Mouse (Mus musculus) MEL (cell line): ENCODE data around the gene C1qc. TPM values are rescaled to one million over a fixed set of nuclear protein-coding genes. Genes with fewer than 3 reads are reported as not detected.

ENCODE experiments used
- DNase-seq: peaks from one replicate; pipeline ENCODE4 v3.0.0; 2011; ENCODE audit warnings: low read depth, low spot score
- H3K27ac ChIP-seq: 2 replicates; pipeline ENCODE4 v1.5.1; 2012; ENCODE audit warnings: low read depth, mild to moderate bottlenecking, control low read depth, low read length, moderate library complexity; ENCODE audit not compliant: control insufficient read depth
- H3K27me3 ChIP-seq, 2 experiments: fragments of 150-350 bp in 1 of 2; sonication (generic) in 1 of 2; 2 replicates each; pipeline ENCODE4 v1.6.1; 2012; ENCODE audit warnings: low read length in 2 of 2, mild to moderate bottlenecking in 2 of 2, improper control_type of control experiment in 1 of 2, moderate library complexity in 1 of 2; ENCODE audit not compliant: insufficient read depth in 2 of 2, control insufficient read depth in 1 of 2
- H3K36me3 ChIP-seq, 2 experiments: 2 replicates each; pipeline ENCODE4 v1.6.1; 2012 to 2014; ENCODE audit warnings: low read length in 2 of 2, improper control_type of control experiment in 1 of 2, inconsistent platforms in 1 of 2, mild to moderate bottlenecking in 1 of 2; ENCODE audit not compliant: insufficient read depth in 2 of 2, control insufficient read depth in 1 of 2
- H3K4me1 ChIP-seq, 2 experiments: fragments of 150-350 bp in 1 of 2; sonication (generic) in 1 of 2; 2 replicates each; pipeline ENCODE4 v1.6.1; 2012; ENCODE audit warnings: low read length in 2 of 2, improper control_type of control experiment in 1 of 2, mild to moderate bottlenecking in 1 of 2; ENCODE audit not compliant: insufficient read depth in 2 of 2, control insufficient read depth in 1 of 2
- H3K4me3 ChIP-seq, 2 experiments: fragments of 150-350 bp in 1 of 2; sonication (generic) in 1 of 2; 2 replicates each; pipeline ENCODE4 v1.5.1; 2012; ENCODE audit warnings: low read depth in 2 of 2, low read length in 2 of 2, mild to moderate bottlenecking in 2 of 2, moderate library complexity in 2 of 2, control low read depth in 1 of 2, improper control_type of control experiment in 1 of 2; ENCODE audit not compliant: control insufficient read depth in 1 of 2, insufficient read depth in 1 of 2
- H3K79me2 ChIP-seq: 2 replicates; pipeline ENCODE4 v1.6.1; 2012; ENCODE audit warnings: mild to moderate bottlenecking, low read length, moderate library complexity; ENCODE audit not compliant: control insufficient read depth, poor library complexity, insufficient read depth
- H3K9ac ChIP-seq: 2 replicates; pipeline ENCODE4 v1.6.1; 2012; ENCODE audit warnings: low read depth, mild to moderate bottlenecking, control low read depth, low read length, moderate library complexity; ENCODE audit not compliant: control insufficient read depth, poor library complexity, severe bottlenecking
- H3K9me3 ChIP-seq: fragments of 150-350 bp; sonication (generic); replicated peaks from 2 replicates; pipeline ENCODE4 v1.6.1; 2012; ENCODE audit warnings: mild to moderate bottlenecking, low read length, improper control_type of control experiment, moderate library complexity; ENCODE audit not compliant: insufficient read depth
- BHLHE40 ChIP-seq: IDR thresholded peaks from 2 replicates; pipeline ENCODE4 v1.6.1; 2012; ENCODE audit warnings: low read depth, mild to moderate bottlenecking, inconsistent platforms, low read length, improper control_type of control experiment, borderline replicate concordance
- CHD1 ChIP-seq: IDR thresholded peaks from 2 replicates; pipeline ENCODE4 v1.6.1; 2012; ENCODE audit warnings: low read depth, mild to moderate bottlenecking, inconsistent platforms, low read length, improper control_type of control experiment
- CTCF ChIP-seq, 3 experiments: IDR thresholded peaks in 2 of 3; conservative IDR thresholded peaks in 1 of 3; 2 replicates each; pipeline ENCODE4 v1.5.1; 2011 to 2012; ENCODE audit warnings: low read length in 3 of 3, low read depth in 2 of 3, mild to moderate bottlenecking in 2 of 3, improper control_type of control experiment in 1 of 3, inconsistent platforms in 1 of 3, mixed read lengths in 1 of 3, moderate library complexity in 1 of 3; ENCODE audit not compliant: control insufficient read depth in 1 of 3, insufficient read depth in 1 of 3, poor library complexity in 1 of 3, severe bottlenecking in 1 of 3
- GATA1 ChIP-seq: IDR thresholded peaks from 2 replicates; pipeline ENCODE4 v1.6.1; 2011; ENCODE audit warnings: low read depth, low read length, improper control_type of control experiment
- JUND ChIP-seq: IDR thresholded peaks from 2 replicates; pipeline ENCODE4 v1.6.1; 2011; ENCODE audit warnings: low read depth, mild to moderate bottlenecking, improper control_type of control experiment, low read length
- MAFK ChIP-seq: IDR thresholded peaks from 2 replicates; pipeline ENCODE4 v1.6.1; 2011; ENCODE audit warnings: low read depth, mild to moderate bottlenecking, low read length, improper control_type of control experiment, borderline replicate concordance
- MAX ChIP-seq: IDR thresholded peaks from 2 replicates; pipeline ENCODE4 v1.6.1; 2011; ENCODE audit warnings: low read length, improper control_type of control experiment
- MEF2A ChIP-seq: IDR thresholded peaks from 2 replicates; pipeline ENCODE4 v1.6.1; 2014; ENCODE audit warnings: low read depth, mild to moderate bottlenecking, inconsistent platforms, low read length, improper control_type of control experiment; ENCODE audit not compliant: poor library complexity, insufficient replicate concordance, severe bottlenecking; ENCODE audit errors: extremely low read depth
- MXI1 ChIP-seq: IDR thresholded peaks from 2 replicates; pipeline ENCODE4 v1.6.1; 2011; ENCODE audit warnings: mild to moderate bottlenecking, low read depth, low read length, improper control_type of control experiment
- MYB ChIP-seq: IDR thresholded peaks from 2 replicates; pipeline ENCODE4 v1.6.1; 2011; ENCODE audit warnings: mild to moderate bottlenecking, low read depth, low read length, improper control_type of control experiment
- POLR2AphosphoS5 ChIP-seq: IDR thresholded peaks from 2 replicates; pipeline ENCODE4 v1.6.1; 2012; ENCODE audit warnings: low read depth, borderline replicate concordance, mild to moderate bottlenecking, inconsistent platforms, low read length, moderate library complexity, mixed read lengths
- RAD21 ChIP-seq: IDR thresholded peaks from 2 replicates; pipeline ENCODE4 v1.6.1; 2011; ENCODE audit warnings: mild to moderate bottlenecking, low read depth, low read length, improper control_type of control experiment
- TBP ChIP-seq: IDR thresholded peaks from 2 replicates; pipeline ENCODE4 v1.8.0; 2011; ENCODE audit warnings: low read depth, low read length, improper control_type of control experiment
- TCF12 ChIP-seq: IDR thresholded peaks from 2 replicates; pipeline ENCODE4 v1.6.1; 2014; ENCODE audit warnings: low read depth, mild to moderate bottlenecking, inconsistent platforms, low read length, improper control_type of control experiment, moderate library complexity
- UBTF ChIP-seq: IDR thresholded peaks from 2 replicates; pipeline ENCODE4 v1.6.1; 2012; ENCODE audit warnings: low read depth, mild to moderate bottlenecking, inconsistent platforms, low read length, improper control_type of control experiment, moderate library complexity, borderline replicate concordance; ENCODE audit not compliant: insufficient read depth
- USF1 ChIP-seq: IDR thresholded peaks from 2 replicates; pipeline ENCODE4 v1.6.1; 2014; ENCODE audit warnings: low read depth, mild to moderate bottlenecking, inconsistent platforms, low read length, improper control_type of control experiment, moderate library complexity
- USF2 ChIP-seq, 2 experiments: IDR thresholded peaks; 2 replicates each; pipeline ENCODE4 v1.6.1; 2011 to 2012; ENCODE audit warnings: improper control_type of control experiment in 2 of 2, low read length in 2 of 2, borderline replicate concordance in 1 of 2, inconsistent platforms in 1 of 2, low read depth in 1 of 2, mild to moderate bottlenecking in 1 of 2; ENCODE audit not compliant: insufficient read depth in 1 of 2
- ZKSCAN1 ChIP-seq: IDR thresholded peaks from 2 replicates; pipeline ENCODE4 v1.6.1; 2012; ENCODE audit warnings: low read depth, mild to moderate bottlenecking, inconsistent platforms, low read length, improper control_type of control experiment, moderate library complexity
- ZMIZ1 ChIP-seq: IDR thresholded peaks from 2 replicates; pipeline ENCODE4 v1.6.1; 2012; ENCODE audit warnings: low read depth, mild to moderate bottlenecking, inconsistent platforms, low read length, improper control_type of control experiment, moderate library complexity
- ZNF384 ChIP-seq: IDR thresholded peaks from 2 replicates; pipeline ENCODE4 v1.6.1; 2012; ENCODE audit warnings: low read depth, mild to moderate bottlenecking, inconsistent platforms, low read length, improper control_type of control experiment
- polyA plus RNA-seq, 2 experiments: library from polyadenylated mRNA; stranded (reverse) in 1 of 2; unstranded in 1 of 2; fragments of >175 nt in 1 of 2; fragments of >200 nt in 1 of 2; gene quantifications; 2 replicates each; pipeline versions ENCODE4 v1.2.1 to v1.2.4; 2012; ENCODE audit warnings: low replicate concordance in 2 of 2, low read depth in 1 of 2; ENCODE audit not compliant: insufficient read length in 2 of 2, insufficient read depth in 1 of 2, missing spikeins in 1 of 2
- total RNA-seq: library from RNA; depleted of rRNA; stranded (reverse); fragments of 300-350 nt; gene quantifications from 2 replicates; pipeline ENCODE4 v1.2.3, GENCODE M21; 2012

The C1qc gene
- total and polyA plus RNA-seq, 3 experiments: not detected

GRCm38 (mm10) chr4:136863517-136863916 lies 29.3 kb downstream of the C1qc start:
- no peaks in the 10 kb centered on the region for H3K9me3 ChIP-seq
- no peaks in the 10 kb centered on the region for H3K79me2 ChIP-seq
- no peak overlapping the region for H3K9ac ChIP-seq
- TF ChIP-seq BHLHE40 (no peak), TBP (no peak), ZMIZ1 (no peak), ZNF384 (no peak), GATA1 (no peak), POLR2AphosphoS5 (no peak), TCF12 (no peak), UBTF (no peak), MAX (no peak), MXI1 (no peak), USF2 (IDR thresholded peaks at IDR 0.05; ENCODE audit: borderline replicate concordance in 1 of 2, insufficient read depth in 1 of 2, low read depth in 1 of 2, low read length in 2 of 2) (no peak), MYB (no peak), MEF2A (no peak), MAFK (no peak), USF1 (no peak), CTCF (IDR thresholded peaks at IDR 0.05 in 2 of 3, conservative IDR thresholded peaks at IDR 0.05 in 1 of 3; ENCODE audit: control insufficient read depth in 1 of 3, insufficient read depth in 1 of 3, low read depth in 2 of 3, low read length in 3 of 3, poor library complexity in 1 of 3, severe bottlenecking in 1 of 3) (no peak), ZKSCAN1 (no peak), RAD21 (no peak)
- no peak for DNase-seq
- H3K36me3 ChIP-seq: no peaks in the 10 kb centered on the region
- H3K27me3 ChIP-seq: no peaks in the 10 kb centered on the region
- H3K4me3 ChIP-seq: no peak overlapping the region
- H3K4me1 ChIP-seq: no peaks in the 10 kb centered on the region
- H3K27ac ChIP-seq: no peak overlapping the region

DNA sequence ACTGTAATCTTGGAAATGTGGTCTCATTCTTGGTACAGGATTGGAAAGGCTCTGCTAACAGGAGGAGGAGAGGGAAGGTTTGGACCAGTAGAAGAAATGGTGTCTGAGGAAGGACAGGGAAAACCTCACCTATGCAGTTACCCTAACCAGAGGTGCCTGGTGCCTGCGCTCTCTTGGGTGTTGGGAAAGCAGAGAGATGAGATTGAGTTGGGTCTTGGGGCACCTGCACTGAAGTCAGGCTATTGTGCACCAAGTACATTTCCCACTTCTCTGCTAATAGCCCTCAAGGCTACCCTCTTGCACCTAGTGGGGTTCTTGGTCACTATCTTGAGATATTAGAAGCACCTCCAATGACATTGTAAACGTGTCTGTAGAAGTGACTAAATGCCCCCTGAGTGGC lies 30.5 kb downstream of the C1qc start:
- TF ChIP-seq CHD1 (no peak), MXI1 (no peak), JUND (no peak), MAFK (no peak)
- no peak for DNase-seq
- Histone ChIP-seq H3K27ac (no peak overlapping the region), H3K4me3 (no peak overlapping the region), H3K27me3 (no peaks in the 10 kb centered on the region), H3K9ac (no peak overlapping the region), H3K9me3 (no peaks in the 10 kb centered on the region), H3K36me3 (no peaks in the 10 kb centered on the region), H3K79me2 (no peaks in the 10 kb centered on the region), H3K4me1 (no peaks in the 10 kb centered on the region)
